Mouse (Mus musculus) forelimb bud, embryonic 11.5 days (tissue): ENCODE data around the gene Fbxl8.

Source experiments
- DNase-seq: peaks from one replicate; pipeline ENCODE4 v3.0.0-alpha.2; 2012; ENCODE audit warnings: low read depth, low spot score

Gene Fbxl8

GRCm38 (mm10) chr8:105257318-105258114 is 6.9 kb upstream of the Fbxl8 start:
- DNase-seq = no peak

- no peak for DNase-seq
Measured at GRCm38 (mm10) chr8:105258911-105259720, 5.3 kb upstream of the Fbxl8 start.

GRCm38 (mm10) chr8:105259721-105260320 is 4.6 kb upstream of the Fbxl8 start:
- DNase-seq = peak; percentile 78

DNA sequence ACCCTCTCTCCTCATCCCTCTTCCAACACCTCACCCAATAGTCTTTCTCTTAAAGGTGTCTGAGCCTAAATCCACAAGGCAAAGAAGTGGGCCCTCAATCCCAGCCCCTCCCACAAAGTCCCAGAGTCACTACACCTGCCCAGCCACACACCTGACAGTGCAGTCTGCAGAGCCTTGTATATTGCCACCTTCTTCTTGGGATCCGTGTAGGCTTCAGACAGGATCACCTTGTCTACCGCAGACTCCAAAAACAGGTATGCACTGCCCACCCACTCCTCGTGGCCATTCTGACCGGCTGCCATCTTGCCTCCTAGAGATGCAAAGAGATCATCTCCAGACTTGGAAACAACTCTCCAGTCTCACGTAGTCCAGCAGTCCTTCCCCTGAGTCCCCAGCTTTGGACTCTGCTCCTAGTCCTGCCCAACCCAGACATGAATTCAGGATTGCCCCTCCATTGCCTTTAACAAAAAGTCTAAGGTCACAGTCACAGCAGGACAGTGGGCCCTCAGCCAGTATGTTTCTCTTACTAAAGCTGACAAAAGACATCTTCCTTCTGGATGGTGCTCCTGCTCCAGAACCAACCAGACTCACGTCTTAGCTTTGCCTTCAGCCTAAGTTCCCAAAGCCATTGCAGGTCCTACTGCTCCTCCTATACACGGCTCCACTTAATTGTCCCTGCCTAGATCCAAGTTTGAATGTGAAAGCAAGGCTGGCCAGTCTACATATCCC is 3.9 kb upstream of the Fbxl8 start:
- DNase-seq = no peak

DNA sequence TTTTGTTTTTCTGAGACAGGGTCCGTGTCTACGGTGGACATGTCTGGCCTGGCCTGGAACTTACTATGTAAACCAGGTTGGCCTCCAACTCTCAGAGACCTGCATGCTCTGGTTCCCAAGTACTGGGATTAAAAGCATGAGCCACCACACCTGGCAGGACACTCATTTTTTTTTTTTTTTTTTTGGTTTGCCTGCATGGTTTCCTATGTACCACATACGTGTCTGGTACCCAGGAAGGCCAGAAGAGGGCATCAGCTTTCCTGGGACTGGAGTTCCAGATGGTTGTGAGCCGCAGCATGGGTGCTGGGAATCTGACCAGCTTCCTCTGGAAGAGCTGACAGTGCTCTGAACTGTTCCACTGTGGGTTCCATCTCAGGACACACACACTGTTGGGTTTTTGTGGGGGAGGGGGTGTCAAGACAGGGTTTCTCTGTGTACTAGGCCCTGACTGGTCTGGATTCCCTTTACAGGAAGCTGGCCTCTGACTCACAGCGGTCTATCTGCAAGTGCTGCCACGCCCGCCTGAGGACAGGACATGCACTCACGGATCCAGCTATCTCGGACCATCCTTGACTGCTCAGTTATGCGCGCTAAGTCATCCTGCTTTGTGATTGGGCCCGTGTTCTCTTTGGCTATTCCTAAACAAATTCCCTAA is 3.0 kb upstream of the Fbxl8 start:
- DNase-seq = no peak

- no peak for DNase-seq
Measured at GRCm38 (mm10) chr8:105263244-105263912, 1.1 kb upstream of the Fbxl8 start.

- DNase-seq = no peak
Measured at GRCm38 (mm10) chr8:105265128-105265527, 680 bp downstream of the Fbxl8 start.

- DNase-seq = no peak
Measured at GRCm38 (mm10) chr8:105266775-105267174, 2.3 kb downstream of the Fbxl8 start.

DNA sequence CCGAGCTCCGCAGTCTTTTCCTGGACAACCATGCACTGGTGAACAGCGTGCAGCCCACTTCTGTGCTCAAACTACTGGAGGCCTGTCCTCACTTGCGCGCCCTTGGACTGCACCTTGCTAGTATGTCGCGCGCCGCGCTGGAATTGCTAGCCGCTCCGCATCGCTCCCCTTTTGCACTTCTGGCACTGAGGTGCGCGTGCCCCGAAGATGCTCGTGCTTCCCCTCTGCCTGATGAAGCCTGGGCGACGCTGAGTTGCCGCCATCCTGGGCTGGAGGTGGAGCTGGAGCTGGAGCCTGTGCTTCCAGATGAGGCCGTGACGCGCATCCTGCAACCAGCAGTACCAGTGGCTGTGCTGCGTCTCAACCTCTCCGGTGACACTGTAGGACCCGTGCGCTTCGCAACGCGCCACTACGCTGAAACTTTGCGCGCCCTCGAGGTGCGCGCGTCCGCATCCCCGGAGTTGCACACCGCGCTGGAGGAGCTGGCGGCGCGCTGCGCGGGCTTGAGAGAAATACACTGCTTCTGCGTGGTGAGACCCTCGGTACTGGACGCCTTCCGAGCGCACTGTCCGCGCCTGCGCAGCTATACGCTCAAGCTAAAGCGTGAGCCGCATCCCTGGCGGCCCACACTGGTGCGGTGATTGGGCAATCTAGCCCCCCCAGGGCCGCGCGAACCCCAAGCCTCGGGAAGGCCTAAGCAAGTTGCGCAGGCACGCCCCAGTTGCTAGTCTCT is 4.1 kb downstream of the Fbxl8 start:
- peak; percentile 76 for DNase-seq

- DNase-seq = no peak
Measured at GRCm38 (mm10) chr8:105269075-105269458, 4.6 kb downstream of the Fbxl8 start.

- DNase-seq = no peak
Measured at GRCm38 (mm10) chr8:105269461-105269947, 5.1 kb downstream of the Fbxl8 start, which contains the start of gene Hsf4. Gene Hsf4, plus strand, starts transcription at chr8:105269801.

- no peak for DNase-seq
Measured at GRCm38 (mm10) chr8:105270101-105270915, 5.9 kb downstream of the Fbxl8 start.

- no peak for DNase-seq
Measured at GRCm38 (mm10) chr8:105270916-105271186, 6.4 kb downstream of the Fbxl8 start.

DNA sequence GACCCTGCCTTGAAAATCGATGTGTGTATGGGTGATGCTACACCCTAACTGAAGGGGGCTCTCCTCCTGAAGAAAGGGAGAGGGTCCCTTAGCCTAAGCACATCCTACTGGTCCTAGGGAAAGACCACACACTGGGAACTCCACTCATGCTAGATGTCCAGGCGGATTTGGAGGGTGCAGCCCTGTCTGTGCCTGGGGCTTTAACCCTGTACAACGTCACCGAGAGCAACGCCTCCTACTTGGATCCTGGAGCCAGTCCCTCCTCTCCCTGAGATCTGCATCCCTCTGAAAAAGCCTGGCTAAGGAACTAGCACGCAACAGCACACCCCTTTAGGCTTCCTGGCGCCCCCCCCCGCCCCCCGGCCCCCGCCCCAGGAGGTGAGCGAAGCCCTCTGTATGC is 10.9 kb downstream of the Fbxl8 start:
- no peak for DNase-seq

DNA sequence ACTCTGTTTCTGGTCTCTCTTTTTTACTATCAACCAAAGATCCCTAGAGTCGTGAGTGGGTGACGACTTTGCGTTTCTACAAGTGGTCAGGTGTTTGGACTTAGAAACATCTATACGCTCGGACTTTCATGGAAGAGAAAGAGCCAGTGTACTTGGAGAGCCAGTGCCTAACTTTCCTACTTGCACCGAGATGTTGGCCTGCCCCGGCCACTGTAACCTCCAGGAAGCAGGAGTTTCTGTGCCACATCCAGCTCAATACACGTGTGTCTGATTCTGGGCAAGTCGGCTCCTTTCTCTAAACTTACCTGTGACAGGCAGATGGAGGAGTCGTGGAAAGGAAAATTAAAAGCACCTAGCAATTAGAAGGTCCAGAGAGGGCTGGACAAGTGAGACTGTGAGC is 11.4 kb downstream of the Fbxl8 start, which contains the start of gene Nol3:
Gene Nol3 (plus strand): TSS at position 301 of the 400 bp plus-strand sequence.
- no peak for DNase-seq

GRCm38 (mm10) chr8:105276292-105277120 is 12.1 kb downstream of the Fbxl8 start:
- DNase-seq = no peak

DNA sequence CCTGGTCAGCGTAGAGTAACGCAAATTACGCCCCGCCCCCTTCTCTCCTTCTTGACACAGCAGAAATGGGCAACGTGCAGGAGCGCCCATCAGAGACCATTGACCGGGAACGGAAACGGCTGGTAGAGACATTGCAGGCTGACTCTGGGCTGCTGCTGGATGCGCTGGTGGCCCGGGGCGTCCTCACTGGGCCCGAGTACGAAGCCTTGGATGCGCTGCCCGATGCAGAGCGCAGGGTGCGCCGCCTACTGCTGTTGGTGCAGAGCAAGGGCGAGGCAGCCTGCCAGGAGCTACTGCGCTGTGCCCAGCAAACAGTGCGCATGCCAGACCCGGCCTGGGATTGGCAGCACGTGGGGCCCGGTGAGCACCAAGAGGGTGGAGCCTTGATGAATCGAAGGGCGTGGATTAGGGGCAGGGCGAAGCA is 14.5 kb downstream of the Fbxl8 start:
- no peak for DNase-seq

- DNase-seq = no peak
Measured at GRCm38 (mm10) chr8:105280567-105280966, 16.1 kb downstream of the Fbxl8 start.
